Mouse (Mus musculus): ENCODE results near the gene Polr2c. TPM values are rescaled to one million over a fixed set of nuclear protein-coding genes. Genes with fewer than 3 reads are reported as not detected.
"Not testable (repeated sequence)": the region's sequence is repeated elsewhere in the genome, so short reads cannot be mapped to it uniquely, and the experiment has no call there.

Gene Polr2c
- polyA plus RNA-seq, 1 experiment, result 4.1 TPM

DNA sequence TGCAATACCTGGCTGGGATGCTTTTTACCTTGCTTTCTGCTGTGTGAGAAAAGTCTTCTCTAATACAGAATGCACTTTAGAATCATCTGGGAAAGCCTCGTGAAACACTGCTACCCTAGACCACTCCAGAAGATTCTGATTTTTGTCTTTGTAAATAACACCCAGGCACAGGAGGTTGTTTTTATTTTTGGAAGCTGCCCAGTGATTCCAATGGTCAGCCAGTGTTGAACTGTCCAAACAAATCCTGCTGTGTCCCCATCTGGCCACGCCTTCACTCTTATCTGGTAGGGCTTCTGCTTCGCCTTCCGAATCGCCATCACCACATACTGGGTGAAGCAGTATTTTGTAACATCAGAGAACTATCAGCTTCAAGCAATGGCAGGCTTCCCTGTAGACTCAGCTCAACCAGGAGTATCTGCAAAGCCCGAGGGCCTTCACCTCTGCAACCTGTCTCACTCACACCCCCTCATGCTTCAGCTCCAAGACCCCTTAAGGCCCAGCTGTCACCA lies 37.5 kb upstream of the Polr2c start:
- H3K36me3 ChIP-seq (ENCODE audit: control insufficient read depth), result peaks cover 72% of the 10 kb centered on the region
- H3K4me1 ChIP-seq (ENCODE audit: control insufficient read depth), result peaks cover 27% of the 10 kb centered on the region
- no peak overlapping the region for H3K4me3 ChIP-seq (replicated peaks)
- H3K9me3 ChIP-seq (ENCODE audit: control insufficient read depth, low read length), result no peaks in the 10 kb centered on the region
- H3K27me3 ChIP-seq (ENCODE audit: control insufficient read depth), result no peaks in the 10 kb centered on the region
- TF ChIP-seq GATA1 (IDR thresholded peaks at IDR 0.05; ENCODE audit: low read length) (no peak), TAL1 (IDR thresholded peaks at IDR 0.05; ENCODE audit: low read length) (no peak)

DNA sequence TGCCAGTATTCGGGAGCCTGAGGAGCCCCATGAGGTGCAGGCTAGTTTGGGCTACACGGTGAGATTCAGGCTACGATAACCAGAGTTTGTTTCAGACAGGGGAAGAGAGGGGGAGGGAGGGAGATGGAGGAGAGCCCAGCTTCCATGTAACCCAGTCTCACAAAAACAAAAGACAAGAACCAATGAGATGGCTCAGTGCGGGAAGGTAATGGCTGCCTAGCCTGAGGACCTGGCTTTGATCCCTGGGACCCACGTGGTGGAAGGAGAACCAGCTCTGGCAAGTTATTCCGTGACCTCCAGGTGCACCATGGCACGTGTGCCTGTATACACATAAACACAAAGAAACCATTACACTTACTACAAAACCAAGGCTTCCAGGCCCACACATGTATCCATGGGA lies 36.7 kb upstream of the Polr2c start:
- Histone ChIP-seq H3K4me3 (replicated peaks) (no peak overlapping the region), H3K9me3 (ENCODE audit: control insufficient read depth, low read length) (no peaks in the 10 kb centered on the region), H3K4me1 (ENCODE audit: control insufficient read depth) (peaks cover 26% of the 10 kb centered on the region), H3K36me3 (ENCODE audit: control insufficient read depth) (peaks cover 80% of the 10 kb centered on the region), H3K27me3 (ENCODE audit: control insufficient read depth) (no peaks in the 10 kb centered on the region)
- no peak for TF ChIP-seq TAL1 (IDR thresholded peaks at IDR 0.05; ENCODE audit: low read length)
- no peak for TF ChIP-seq GATA1 (IDR thresholded peaks at IDR 0.05; ENCODE audit: low read length)

DNA sequence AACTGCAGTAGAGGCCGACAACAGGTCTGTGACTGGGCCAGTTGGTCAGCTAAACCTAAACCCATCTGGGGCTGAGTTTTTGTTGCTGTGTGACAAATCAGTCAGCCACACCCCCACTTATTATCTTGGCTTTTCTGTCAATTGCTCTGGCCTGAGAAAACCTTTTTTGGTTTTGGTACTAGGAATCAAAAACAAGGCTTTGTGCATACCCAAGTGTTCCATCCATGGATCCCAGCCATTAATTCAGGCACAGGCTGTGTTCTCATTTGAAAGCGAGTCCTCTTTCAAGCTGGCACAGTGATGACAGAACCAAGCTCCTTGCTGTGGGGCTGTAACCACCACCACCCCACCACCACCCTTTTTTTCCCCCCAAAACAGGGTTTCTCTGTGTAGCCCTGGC lies 35.9 kb upstream of the Polr2c start:
- Histone ChIP-seq H3K36me3 (ENCODE audit: control insufficient read depth) (peaks cover 88% of the 10 kb centered on the region), H3K4me1 (ENCODE audit: control insufficient read depth) (peaks cover 25% of the 10 kb centered on the region), H3K9me3 (ENCODE audit: control insufficient read depth, low read length) (no peaks in the 10 kb centered on the region)

DNA sequence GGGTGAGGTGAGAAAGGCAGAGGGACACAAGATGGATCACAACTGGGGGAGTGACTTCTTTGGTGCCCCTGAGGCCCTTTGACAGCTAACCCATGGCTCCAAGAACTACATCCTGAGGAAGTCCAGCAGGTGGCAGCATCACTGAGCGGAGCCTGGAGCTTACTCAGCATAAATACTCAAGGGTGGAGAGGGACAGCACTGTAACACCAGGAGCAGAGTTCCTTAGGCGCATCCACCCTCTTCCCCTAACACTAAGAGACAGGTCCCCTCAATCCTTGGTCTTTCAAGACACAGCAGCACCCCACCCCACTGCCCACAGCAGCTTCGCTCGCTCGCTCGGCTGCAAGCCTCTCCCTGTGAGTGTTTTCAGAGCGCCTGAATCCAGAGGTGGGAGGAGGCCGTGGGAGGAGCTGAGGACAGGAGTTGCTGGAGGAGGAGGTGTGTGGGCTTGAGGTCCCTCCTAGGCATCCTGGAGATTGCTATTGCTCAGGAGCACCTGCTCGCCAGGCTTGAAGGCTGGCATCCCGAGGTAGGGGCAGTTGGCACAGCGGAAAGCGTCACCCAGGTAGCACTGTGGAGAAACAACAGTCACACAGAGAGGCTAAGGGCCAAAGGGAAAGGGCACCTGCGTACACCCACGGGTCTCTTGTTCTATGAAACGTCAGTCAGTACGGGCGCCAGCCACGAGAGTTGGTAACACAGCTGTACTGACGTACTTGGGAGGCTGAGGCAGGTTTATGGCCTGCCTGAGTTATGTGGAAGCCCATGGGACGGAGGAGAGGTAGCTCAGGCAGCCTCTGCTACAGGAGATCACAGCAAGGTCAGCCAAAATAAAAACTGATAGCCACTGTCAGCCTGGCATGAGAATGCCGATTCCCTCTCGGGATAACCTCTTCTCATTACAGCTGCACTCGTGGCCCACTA lies 34.4 kb upstream of the Polr2c start:
- Histone ChIP-seq H3K36me3 (ENCODE audit: control insufficient read depth) (peaks cover 99% of the 10 kb centered on the region), H3K27me3 (ENCODE audit: control insufficient read depth) (no peaks in the 10 kb centered on the region), H3K9me3 (ENCODE audit: control insufficient read depth, low read length) (no peaks in the 10 kb centered on the region), H3K4me1 (ENCODE audit: control insufficient read depth) (peaks cover 25% of the 10 kb centered on the region), H3K4me3 (replicated peaks) (no peak overlapping the region)
- TF ChIP-seq GATA1 (IDR thresholded peaks at IDR 0.05; ENCODE audit: low read length) (no peak), TAL1 (IDR thresholded peaks at IDR 0.05; ENCODE audit: low read length) (no peak)

More for the DNA sequence above, 35.9 kb upstream of the Polr2c start:
- Histone ChIP-seq H3K4me3 (replicated peaks) (no peak overlapping the region), H3K27me3 (ENCODE audit: control insufficient read depth) (no peaks in the 10 kb centered on the region)
- no peak for TF ChIP-seq TAL1 (IDR thresholded peaks at IDR 0.05; ENCODE audit: low read length)
- no peak for TF ChIP-seq GATA1 (IDR thresholded peaks at IDR 0.05; ENCODE audit: low read length)

DNA sequence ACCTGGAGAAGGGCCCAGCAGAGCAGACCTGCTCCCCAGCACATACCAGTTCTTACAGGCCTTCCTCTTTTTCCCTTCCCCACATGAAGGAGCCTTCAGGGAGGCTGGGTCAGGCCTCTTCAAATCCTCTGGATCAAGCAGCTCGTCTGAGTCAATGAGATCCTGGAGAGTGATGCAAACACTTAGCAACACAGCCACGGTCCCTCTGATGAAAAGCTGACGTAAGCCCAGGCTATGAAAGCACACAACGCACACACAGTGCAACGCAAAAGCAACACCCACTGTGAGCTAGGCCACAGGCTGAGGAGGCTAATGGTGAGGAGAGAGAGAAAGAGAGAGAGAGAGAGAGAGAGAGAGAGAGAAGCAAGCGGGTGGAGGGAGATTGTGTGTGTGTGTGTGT lies 32.1 kb upstream of the Polr2c start:
- Histone ChIP-seq H3K9me3 (ENCODE audit: control insufficient read depth, low read length) (peaks cover 1% of the 10 kb centered on the region; the same call in 1 of the 2 replicates), H3K4me3 (replicated peaks) (no peak overlapping the region), H3K36me3 (ENCODE audit: control insufficient read depth) (peaks cover 99% of the 10 kb centered on the region), H3K27me3 (ENCODE audit: control insufficient read depth) (no peaks in the 10 kb centered on the region), H3K4me1 (ENCODE audit: control insufficient read depth) (peaks cover 20% of the 10 kb centered on the region)
- no peak for TF ChIP-seq GATA1 (IDR thresholded peaks at IDR 0.05; ENCODE audit: low read length)
- TF ChIP-seq TAL1 (IDR thresholded peaks at IDR 0.05; ENCODE audit: low read length), result no peak

DNA sequence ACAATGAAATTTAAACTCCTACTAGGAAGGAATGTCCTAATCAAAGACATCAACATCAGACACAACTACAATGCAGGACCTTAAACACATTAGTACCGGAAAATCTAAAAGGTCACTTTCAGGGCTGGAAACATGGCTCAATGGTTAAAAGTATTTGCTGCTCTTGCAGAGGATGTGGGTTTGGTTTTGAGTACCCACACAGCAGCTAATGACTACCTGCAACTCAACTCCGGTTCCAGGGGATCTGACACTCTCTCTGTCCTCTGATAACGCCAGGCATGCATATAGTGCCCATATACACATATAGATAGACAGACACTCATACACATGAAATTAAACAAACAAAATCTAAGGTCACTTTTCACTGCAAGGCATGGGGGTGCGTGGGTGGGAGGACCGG lies 31.0 kb upstream of the Polr2c start:
- peaks cover 99% of the 10 kb centered on the region for H3K36me3 ChIP-seq (ENCODE audit: control insufficient read depth)
- TF ChIP-seq TAL1 (IDR thresholded peaks at IDR 0.05; ENCODE audit: low read length), result no peak
- no peak for TF ChIP-seq GATA1 (IDR thresholded peaks at IDR 0.05; ENCODE audit: low read length)
- H3K27me3 ChIP-seq (ENCODE audit: control insufficient read depth), result no peaks in the 10 kb centered on the region
- H3K9me3 ChIP-seq (ENCODE audit: control insufficient read depth, low read length), result peaks cover 6% of the 10 kb centered on the region
- no peak overlapping the region for H3K4me3 ChIP-seq (replicated peaks)
- H3K4me1 ChIP-seq (ENCODE audit: control insufficient read depth), result peaks cover 11% of the 10 kb centered on the region

DNA sequence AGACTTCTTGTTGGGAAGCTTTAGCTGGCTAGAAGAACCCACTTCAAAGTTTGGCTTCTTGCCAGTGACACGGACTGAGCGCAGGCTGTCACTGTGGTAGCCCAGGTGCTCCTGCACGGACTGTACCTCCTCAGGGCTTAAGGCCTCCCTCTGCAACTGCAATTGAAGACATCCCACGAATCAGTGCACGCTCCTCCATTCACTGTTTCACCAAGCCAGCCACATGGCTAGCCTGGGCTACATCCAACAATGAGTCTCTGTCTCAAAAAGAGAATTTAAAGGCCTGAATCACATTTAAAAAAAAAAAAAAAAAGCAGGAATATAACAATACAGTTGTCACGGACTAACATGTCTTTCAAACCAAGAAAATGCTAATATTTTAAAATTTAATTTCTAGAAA lies 29.0 kb upstream of the Polr2c start:
- H3K4me1 ChIP-seq (ENCODE audit: control insufficient read depth), result peaks cover 9% of the 10 kb centered on the region
- H3K4me3 ChIP-seq (replicated peaks), result no peak overlapping the region
- TF ChIP-seq GATA1 (IDR thresholded peaks at IDR 0.05; ENCODE audit: low read length) (no peak), TAL1 (IDR thresholded peaks at IDR 0.05; ENCODE audit: low read length) (no peak)
- H3K36me3 ChIP-seq (ENCODE audit: control insufficient read depth), result peaks cover 99% of the 10 kb centered on the region
- no peaks in the 10 kb centered on the region for H3K27me3 ChIP-seq (ENCODE audit: control insufficient read depth)
- peaks cover 6% of the 10 kb centered on the region for H3K9me3 ChIP-seq (ENCODE audit: control insufficient read depth, low read length)

DNA sequence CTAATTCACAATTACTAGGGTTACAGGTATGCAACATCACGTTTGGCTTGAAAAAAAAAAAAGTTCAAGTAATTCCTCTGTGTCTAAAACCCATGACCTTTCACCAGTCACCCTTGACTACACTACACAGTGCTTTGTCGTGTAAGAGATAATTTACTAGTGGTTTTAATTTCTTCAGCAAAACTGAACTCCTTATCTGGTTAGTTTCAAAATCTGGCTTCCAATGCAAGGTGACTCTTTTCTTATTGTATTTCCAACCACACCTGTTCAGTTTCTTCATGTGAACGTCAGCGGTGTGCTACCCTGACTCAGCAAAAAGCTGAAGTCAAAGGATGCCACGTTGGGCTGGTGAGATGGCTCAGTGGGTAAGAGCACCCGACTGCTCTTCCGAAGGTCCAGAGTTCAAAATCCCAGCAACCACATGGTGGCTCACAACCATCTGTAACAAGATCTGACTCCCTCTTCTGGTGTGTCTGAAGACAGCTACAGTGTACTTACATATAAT lies 23.3 kb upstream of the Polr2c start:
- H3K4me1 ChIP-seq (ENCODE audit: control insufficient read depth), result peaks cover 31% of the 10 kb centered on the region
- peaks cover 56% of the 10 kb centered on the region for H3K36me3 ChIP-seq (ENCODE audit: control insufficient read depth)
- not testable (repeated sequence) for H3K9me3 ChIP-seq (ENCODE audit: control insufficient read depth, low read length); H3K4me3 ChIP-seq (replicated peaks); H3K27me3 ChIP-seq (ENCODE audit: control insufficient read depth)

DNA sequence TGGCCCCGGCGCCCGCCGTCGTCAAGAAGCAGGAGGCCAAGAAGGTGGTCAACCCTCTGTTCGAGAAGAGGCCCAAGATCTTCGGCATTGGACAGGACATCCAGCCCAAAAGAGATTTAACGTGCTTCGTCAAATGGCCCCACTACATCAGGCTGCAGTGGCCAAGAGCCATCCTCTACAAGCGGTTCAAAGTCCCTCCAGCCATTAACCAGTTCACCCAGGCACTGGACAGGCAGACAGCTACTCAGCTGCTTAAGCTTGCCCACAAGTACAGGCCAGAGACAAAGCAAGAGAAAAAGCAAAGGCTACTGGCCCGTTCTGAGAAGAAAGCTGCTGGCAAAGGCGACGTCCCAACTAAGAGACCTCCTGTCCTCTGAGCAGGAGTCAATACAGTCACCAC lies 21.5 kb upstream of the Polr2c start:
- H3K27me3 ChIP-seq (ENCODE audit: control insufficient read depth); H3K9me3 ChIP-seq (ENCODE audit: control insufficient read depth, low read length); H3K4me3 ChIP-seq (replicated peaks): not testable (repeated sequence)
- Histone ChIP-seq H3K36me3 (ENCODE audit: control insufficient read depth) (peaks cover 40% of the 10 kb centered on the region), H3K4me1 (ENCODE audit: control insufficient read depth) (peaks cover 39% of the 10 kb centered on the region)
